Mouse (Mus musculus) heart, adult 2 months (tissue): ENCODE data around the gene Mdga1.

Experiments
- CTCF ChIP-seq: fragments of 200-600 bp; IDR thresholded peaks from 2 replicates; pipeline ENCODE4 v1.8.1; 2022; ENCODE audit warnings: antibody characterized with exemption, mild to moderate bottlenecking, moderate library complexity
- EP300 ChIP-seq: fragments of 200-500 bp; IDR thresholded peaks from 2 replicates; pipeline ENCODE4 v1.6.1; 2011; ENCODE audit warnings: low read depth, low read length, control low read depth; ENCODE audit not compliant: insufficient read depth
- POLR2A ChIP-seq: fragments of 200-500 bp; IDR thresholded peaks from 2 replicates; pipeline ENCODE4 v1.6.1; 2011; ENCODE audit warnings: mild to moderate bottlenecking, low read depth, low read length, control low read depth; ENCODE audit not compliant: insufficient read depth

DNA sequence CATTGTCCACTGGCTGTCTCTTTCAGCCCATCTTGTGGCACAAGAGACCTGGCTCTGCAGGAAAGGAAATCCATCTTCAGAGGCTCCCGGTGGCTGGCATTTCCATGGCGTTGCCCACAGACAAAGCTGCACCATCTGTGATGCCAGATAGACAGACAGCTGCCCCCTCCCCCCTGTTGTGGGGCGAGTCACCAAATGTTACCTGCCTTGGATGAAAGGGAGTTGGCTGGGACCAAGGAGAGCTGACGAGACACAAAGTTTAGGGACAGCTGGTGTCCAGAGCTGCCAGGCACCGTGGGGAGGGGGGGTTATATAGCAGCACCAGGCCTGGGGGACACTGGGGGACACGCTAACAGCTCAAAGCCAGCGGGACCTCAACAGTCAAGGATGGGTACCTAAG is 135.1 kb downstream of the Mdga1 start:
- no peak for TF ChIP-seq CTCF
- TF ChIP-seq POLR2A, result no peak
- no peak for TF ChIP-seq EP300
